Mouse (Mus musculus): ENCODE measurements around the gene 3110082I17Rik. TPM values are rescaled to one million over a fixed set of nuclear protein-coding genes. Genes with fewer than 3 reads are reported as not detected.

3110082I17Rik gene
- polyA plus RNA-seq, 1 experiment, result 4.8 TPM

DNA sequence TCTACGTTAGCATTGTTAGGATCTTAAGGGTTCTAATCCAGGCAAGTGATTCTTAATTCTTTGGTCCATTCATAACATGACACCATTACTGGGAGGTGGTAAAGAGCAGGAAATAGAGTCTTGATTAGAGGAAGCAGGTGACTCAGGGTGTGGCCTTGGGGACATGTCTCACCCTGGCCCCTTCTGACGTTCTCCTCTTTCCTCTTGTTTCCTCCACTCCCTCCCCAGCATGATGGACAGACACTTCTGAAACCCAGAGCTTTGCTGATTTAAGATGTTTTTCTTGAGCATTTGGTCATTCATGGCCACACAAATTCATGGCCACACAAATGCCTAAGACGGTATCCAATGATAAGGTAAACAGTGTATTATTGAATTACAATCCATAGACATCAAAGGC is 150.4 kb downstream of the 3110082I17Rik start:
- WGBS, result 72% methylated on average over 3 of the region's 3 CpGs
- H3K27ac ChIP-seq (ENCODE audit: insufficient read depth, low read depth, low read length), result no peak overlapping the region
- no peaks in the 10 kb centered on the region for H3K27me3 ChIP-seq (replicated peaks; ENCODE audit: control insufficient read depth, insufficient read depth, low read length)
- H3K36me3 ChIP-seq (ENCODE audit: control insufficient read depth, insufficient read depth, low read length), result no peaks in the 10 kb centered on the region
- peaks cover 9% of the 10 kb centered on the region for H3K4me1 ChIP-seq (ENCODE audit: control insufficient read depth, insufficient read depth, low read length)
- DNase-seq, result no peak
- H3K4me3 ChIP-seq (ENCODE audit: insufficient read depth, low read depth, low read length), result no peak overlapping the region
- TF ChIP-seq CTCF (conservative IDR thresholded peaks at IDR 0.05; ENCODE audit: insufficient read depth, insufficient read length, low read depth, low read length) (no peak), POLR2A (IDR thresholded peaks at IDR 0.05; ENCODE audit: low read depth, low read length) (no peak)

Other genes with a start within 250 kb of the 3110082I17Rik start
- 79.3 and 96.2 TPM in 2 replicates for gene Get4, start 208.2 kb downstream of the 3110082I17Rik start, polyA plus RNA-seq (2012; rRNA removed)
- gene Adap1, start 134.9 kb downstream of the 3110082I17Rik start, polyA plus RNA-seq (2012; rRNA removed), result 29.5 and 34.2 TPM in 2 replicates
- gene Cox19, start 109.1 kb downstream of the 3110082I17Rik start, polyA plus RNA-seq (2012; rRNA removed), result 114 and 125 TPM in 2 replicates
- not detected in 2 replicates for gene Cyp2w1, start 107.9 kb downstream of the 3110082I17Rik start, polyA plus RNA-seq (2012; rRNA removed)
- gene Gpr146, start 82.8 kb downstream of the 3110082I17Rik start, polyA plus RNA-seq (2012; rRNA removed), result 39.1 and 43.0 TPM in 2 replicates
- gene C130050O18Rik, start 55.2 kb downstream of the 3110082I17Rik start, polyA plus RNA-seq (2012; rRNA removed), result 3.0 and 4.3 TPM in 2 replicates
- gene Gper1, start 37.4 kb downstream of the 3110082I17Rik start, polyA plus RNA-seq (2012; rRNA removed), result 2.7 and 3.8 TPM in 2 replicates
- 11.8 and 12.4 TPM in 2 replicates for gene Zfand2a, start 24.0 kb upstream of the 3110082I17Rik start, polyA plus RNA-seq (2012; rRNA removed)
- 1.1 and 1.5 TPM in 2 replicates for gene Uncx, start 83.0 kb upstream of the 3110082I17Rik start, polyA plus RNA-seq (2012; rRNA removed)